Mouse (Mus musculus): Measurements from ENCODE around the gene Gsg1.

DNA sequence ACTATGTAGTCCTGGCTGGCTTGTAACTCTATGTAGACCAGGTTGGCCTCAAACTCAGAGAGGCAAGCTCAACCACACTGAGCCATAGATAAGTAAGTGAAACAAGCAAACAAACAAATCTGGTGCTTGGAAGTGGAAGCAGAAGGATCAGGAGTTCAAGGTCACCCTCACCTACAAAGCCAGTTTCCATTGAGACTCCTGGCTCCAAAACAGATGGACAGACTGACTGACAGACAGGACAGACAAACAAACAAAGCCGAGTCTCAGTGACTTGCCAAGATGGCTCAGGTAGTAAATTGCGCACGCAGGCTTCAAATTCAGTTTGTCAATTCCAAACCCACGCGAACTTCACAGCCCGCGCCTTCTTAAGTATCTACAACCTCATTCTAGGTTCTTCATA lies 56.7 kb downstream of the Gsg1 start:
- TF ChIP-seq MEF2A (IDR thresholded peaks at IDR 0.05; ENCODE audit: extremely low read depth, insufficient replicate concordance, low read depth, low read length, poor library complexity, severe bottlenecking) (no peak), POLR2A (IDR thresholded peaks at IDR 0.05; ENCODE audit: control insufficient read depth in 1 of 2, insufficient read depth in 1 of 2, low read depth in 1 of 2, low read length in 2 of 2, poor library complexity in 1 of 2) (no peak), CTCF (IDR thresholded peaks at IDR 0.05 in 2 of 3, conservative IDR thresholded peaks at IDR 0.05 in 1 of 3; ENCODE audit: control insufficient read depth in 1 of 3, insufficient read depth in 1 of 3, low read depth in 2 of 3, low read length in 3 of 3, poor library complexity in 1 of 3, severe bottlenecking in 1 of 3) (no peak), MAX (IDR thresholded peaks at IDR 0.05; ENCODE audit: low read length) (no peak; the same call in 1 of the 2 replicates), POLR2AphosphoS2 (IDR thresholded peaks at IDR 0.05; ENCODE audit: low read length) (no peak), MAZ (IDR thresholded peaks at IDR 0.05; ENCODE audit: low read depth, low read length) (no peak), POLR2AphosphoS5 (IDR thresholded peaks at IDR 0.05; ENCODE audit: borderline replicate concordance, low read depth, low read length) (no peak), E2F4 (IDR thresholded peaks at IDR 0.05; ENCODE audit: borderline replicate concordance, low read depth, low read length) (no peak)

Data from MEL (cell line).